Mouse (Mus musculus): ENCODE measurements around the gene Col23a1. TPM values are rescaled to one million over a fixed set of nuclear protein-coding genes. Genes with fewer than 3 reads are reported as not detected.
A peak's percentile ranks its signal among the peaks of the same experiment; 100 is the strongest.

Gene Col23a1
- polyA plus RNA-seq, 1 experiment = 1.5 TPM

GRCm38 (mm10) chr11:51563276-51563675 lies 273.6 kb downstream of the Col23a1 start:
- H3K4me1 ChIP-seq (ENCODE audit: control insufficient read depth, insufficient read depth, low read length) = no peaks in the 10 kb centered on the region
- H3K27ac ChIP-seq (ENCODE audit: insufficient read depth, low read depth, low read length) = no peak overlapping the region
- no peak for TF ChIP-seq CTCF (conservative IDR thresholded peaks at IDR 0.05; ENCODE audit: insufficient read depth, insufficient read length, low read depth, low read length)
- TF ChIP-seq POLR2A (IDR thresholded peaks at IDR 0.05; ENCODE audit: low read depth, low read length) = no peak
- no peaks in the 10 kb centered on the region for H3K36me3 ChIP-seq (ENCODE audit: control insufficient read depth, insufficient read depth, low read length)
- no peak overlapping the region for H3K4me3 ChIP-seq (ENCODE audit: insufficient read depth, low read depth, low read length)
- DNase-seq = no peak
- no peaks in the 10 kb centered on the region for H3K27me3 ChIP-seq (replicated peaks; ENCODE audit: control insufficient read depth, insufficient read depth, low read length)
- WGBS = 93% methylated on average over 1 of the region's 1 CpGs

- Histone ChIP-seq H3K4me1 (ENCODE audit: control insufficient read depth, insufficient read depth, low read length) (no peaks in the 10 kb centered on the region), H3K36me3 (ENCODE audit: control insufficient read depth, insufficient read depth, low read length) (no peaks in the 10 kb centered on the region), H3K27ac (ENCODE audit: insufficient read depth, low read depth, low read length) (no peak overlapping the region), H3K27me3 (replicated peaks; ENCODE audit: control insufficient read depth, insufficient read depth, low read length) (no peaks in the 10 kb centered on the region), H3K4me3 (ENCODE audit: insufficient read depth, low read depth, low read length) (no peak overlapping the region)
- peak; percentile 76 for DNase-seq
- TF ChIP-seq CTCF (conservative IDR thresholded peaks at IDR 0.05; ENCODE audit: insufficient read depth, insufficient read length, low read depth, low read length) (no peak), POLR2A (IDR thresholded peaks at IDR 0.05; ENCODE audit: low read depth, low read length) (no peak)
- WGBS = 34% methylated on average over 3 of the region's 3 CpGs
Measured at GRCm38 (mm10) chr11:51565062-51565461, 275.3 kb downstream of the Col23a1 start.

DNA sequence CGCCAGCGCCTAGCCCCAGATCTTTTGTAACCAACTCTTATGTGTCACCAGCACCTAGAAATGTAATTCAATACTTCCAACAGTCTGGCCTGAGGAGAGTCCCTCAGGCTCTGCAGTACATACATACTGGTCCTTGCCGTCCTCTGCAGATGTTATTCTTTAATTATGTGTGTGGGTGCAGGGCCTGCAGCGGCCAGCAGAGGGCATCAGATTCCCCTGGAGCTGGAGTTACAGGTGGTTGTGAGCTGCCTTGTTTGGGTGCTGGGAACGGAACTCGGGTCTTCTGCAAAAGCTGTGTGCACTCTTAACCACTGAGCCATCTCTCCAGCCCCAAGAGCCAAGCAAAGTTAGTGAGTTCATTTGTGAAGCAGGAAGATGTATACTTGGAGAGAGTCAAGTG lies 276.2 kb downstream of the Col23a1 start:
- Histone ChIP-seq H3K27ac (ENCODE audit: insufficient read depth, low read depth, low read length) (no peak overlapping the region), H3K36me3 (ENCODE audit: control insufficient read depth, insufficient read depth, low read length) (no peaks in the 10 kb centered on the region), H3K4me3 (ENCODE audit: insufficient read depth, low read depth, low read length) (no peak overlapping the region), H3K27me3 (replicated peaks; ENCODE audit: control insufficient read depth, insufficient read depth, low read length) (no peaks in the 10 kb centered on the region), H3K4me1 (ENCODE audit: control insufficient read depth, insufficient read depth, low read length) (no peaks in the 10 kb centered on the region)
- no peak for DNase-seq
- TF ChIP-seq CTCF (conservative IDR thresholded peaks at IDR 0.05; ENCODE audit: insufficient read depth, insufficient read length, low read depth, low read length) = peak; percentile 23; the same call in 1 of the 2 replicates
- no peak for TF ChIP-seq POLR2A (IDR thresholded peaks at IDR 0.05; ENCODE audit: low read depth, low read length)
- whole genome bisulfite sequencing = 87% methylated on average over 6 of the region's 6 CpGs

DNA sequence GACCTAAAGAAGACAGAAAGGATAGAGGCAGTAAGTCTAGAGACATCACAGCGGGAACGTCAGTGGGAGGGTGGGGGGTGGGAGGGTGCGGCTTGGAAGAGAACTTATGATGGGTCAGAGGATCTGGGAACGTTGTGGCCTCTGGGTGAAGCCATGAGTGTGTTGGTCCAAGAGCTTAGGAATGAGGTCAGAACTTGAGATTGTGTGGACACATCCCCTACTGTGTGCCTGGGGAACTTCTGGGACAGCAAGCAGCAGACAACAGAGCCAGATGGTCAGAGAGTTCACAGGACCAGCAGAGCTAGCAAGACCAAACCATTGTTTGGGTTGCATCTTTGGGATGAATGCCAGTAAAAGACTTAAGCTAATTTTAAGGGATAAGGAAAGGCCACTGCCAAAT lies 279.1 kb downstream of the Col23a1 start:
- no peak overlapping the region for H3K27ac ChIP-seq (ENCODE audit: insufficient read depth, low read depth, low read length)
- WGBS = 88% methylated on average over 4 of the region's 4 CpGs
- no peak overlapping the region for H3K4me3 ChIP-seq (ENCODE audit: insufficient read depth, low read depth, low read length)
- H3K36me3 ChIP-seq (ENCODE audit: control insufficient read depth, insufficient read depth, low read length) = no peaks in the 10 kb centered on the region
- DNase-seq = no peak
- no peaks in the 10 kb centered on the region for H3K4me1 ChIP-seq (ENCODE audit: control insufficient read depth, insufficient read depth, low read length)
- no peaks in the 10 kb centered on the region for H3K27me3 ChIP-seq (replicated peaks; ENCODE audit: control insufficient read depth, insufficient read depth, low read length)
- no peak for TF ChIP-seq POLR2A (IDR thresholded peaks at IDR 0.05; ENCODE audit: low read depth, low read length)
- no peak for TF ChIP-seq CTCF (conservative IDR thresholded peaks at IDR 0.05; ENCODE audit: insufficient read depth, insufficient read length, low read depth, low read length)

DNA sequence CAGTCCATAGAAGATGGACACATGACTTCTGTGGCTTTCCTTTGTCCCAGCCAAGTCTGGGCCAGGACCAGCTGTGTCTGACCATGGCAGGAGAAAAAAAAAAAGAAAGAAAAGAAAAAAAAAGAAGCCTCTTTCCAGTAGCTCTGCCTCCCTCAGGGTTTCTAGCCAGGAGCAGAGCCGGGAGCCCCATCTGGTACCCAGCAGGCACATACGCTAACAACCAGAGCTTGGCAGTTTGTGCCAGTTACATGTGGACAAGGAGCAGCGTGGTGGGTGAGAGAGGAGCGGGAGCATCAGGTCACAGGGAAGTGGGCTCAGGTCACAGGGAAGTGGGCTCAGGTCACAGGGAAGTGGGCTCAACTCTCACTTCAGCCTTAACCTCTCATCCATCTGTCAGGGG lies 286.7 kb downstream of the Col23a1 start:
- Histone ChIP-seq H3K27ac (ENCODE audit: insufficient read depth, low read depth, low read length) (no peak overlapping the region), H3K4me3 (ENCODE audit: insufficient read depth, low read depth, low read length) (no peak overlapping the region), H3K27me3 (replicated peaks; ENCODE audit: control insufficient read depth, insufficient read depth, low read length) (no peaks in the 10 kb centered on the region), H3K4me1 (ENCODE audit: control insufficient read depth, insufficient read depth, low read length) (no peaks in the 10 kb centered on the region), H3K36me3 (ENCODE audit: control insufficient read depth, insufficient read depth, low read length) (no peaks in the 10 kb centered on the region)
- DNase-seq = no peak
- TF ChIP-seq CTCF (conservative IDR thresholded peaks at IDR 0.05; ENCODE audit: insufficient read depth, insufficient read length, low read depth, low read length) (no peak), POLR2A (IDR thresholded peaks at IDR 0.05; ENCODE audit: low read depth, low read length) (no peak)
- WGBS = 90% methylated on average over 4 of the region's 4 CpGs

- DNase-seq = no peak
- no peak for TF ChIP-seq POLR2A (IDR thresholded peaks at IDR 0.05; ENCODE audit: low read depth, low read length)
- TF ChIP-seq CTCF (conservative IDR thresholded peaks at IDR 0.05; ENCODE audit: insufficient read depth, insufficient read length, low read depth, low read length) = no peak
- H3K36me3 ChIP-seq (ENCODE audit: control insufficient read depth, insufficient read depth, low read length) = no peaks in the 10 kb centered on the region
- no peaks in the 10 kb centered on the region for H3K27me3 ChIP-seq (replicated peaks; ENCODE audit: control insufficient read depth, insufficient read depth, low read length)
- H3K4me1 ChIP-seq (ENCODE audit: control insufficient read depth, insufficient read depth, low read length) = no peaks in the 10 kb centered on the region
- 84% methylated on average over 7 of the region's 7 CpGs for WGBS
- H3K27ac ChIP-seq (ENCODE audit: insufficient read depth, low read depth, low read length) = no peak overlapping the region
- no peak overlapping the region for H3K4me3 ChIP-seq (ENCODE audit: insufficient read depth, low read depth, low read length)
Measured at GRCm38 (mm10) chr11:51577587-51577986, 287.9 kb downstream of the Col23a1 start.

- TF ChIP-seq CTCF (conservative IDR thresholded peaks at IDR 0.05; ENCODE audit: insufficient read depth, insufficient read length, low read depth, low read length) (no peak), POLR2A (IDR thresholded peaks at IDR 0.05; ENCODE audit: low read depth, low read length) (no peak)
- no peaks in the 10 kb centered on the region for H3K27me3 ChIP-seq (replicated peaks; ENCODE audit: control insufficient read depth, insufficient read depth, low read length)
- peaks cover 3% of the 10 kb centered on the region; the same call in 1 of the 2 replicates for H3K4me1 ChIP-seq (ENCODE audit: control insufficient read depth, insufficient read depth, low read length)
- WGBS = 71% methylated on average over 4 of the region's 4 CpGs
- no peak overlapping the region for H3K27ac ChIP-seq (ENCODE audit: insufficient read depth, low read depth, low read length)
- no peaks in the 10 kb centered on the region for H3K36me3 ChIP-seq (ENCODE audit: control insufficient read depth, insufficient read depth, low read length)
- no peak overlapping the region for H3K4me3 ChIP-seq (ENCODE audit: insufficient read depth, low read depth, low read length)
- no peak for DNase-seq
Measured at GRCm38 (mm10) chr11:51579024-51579423, 289.3 kb downstream of the Col23a1 start.

All from kidney, adult 2 months (tissue).